Comparison of ENCODE assay signal across 19 mouse cellular contexts in genomic region chr5:67224122-67224502, GRCm38 (mm10).
"Had no signal": no experiment of that assay in that cellular context is flagged by ENCODE, and none has a peak within 500 bp of the region (broad histone marks: within the 10 kb centered on the region; RNA-seq: fewer than 3 reads in every experiment).

No protein-coding gene starts in this region.

- H3K4me1 ChIP-seq: liver, embryonic 13.5 days had no signal

- H3K27ac ChIP-seq: kidney, embryonic 15.5 days; limb, embryonic 13.5 days; liver, embryonic 13.5 days; midbrain, embryonic 13.5 days; neural tube, embryonic 12.5 days; neural tube, embryonic 15.5 days had no signal

- H3K36me3 ChIP-seq: kidney, embryonic 15.5 days; limb, embryonic 13.5 days; liver, embryonic 13.5 days; midbrain, embryonic 13.5 days; neural tube, embryonic 12.5 days; neural tube, embryonic 15.5 days had no signal

- H3K4me3 ChIP-seq: kidney, embryonic 15.5 days; limb, embryonic 13.5 days; liver, embryonic 13.5 days; midbrain, embryonic 13.5 days; neural tube, embryonic 12.5 days; neural tube, embryonic 15.5 days had no signal

- H3K9me3 ChIP-seq: liver, embryonic 13.5 days; neural tube, embryonic 15.5 days had no signal

- H3K4me2 ChIP-seq: kidney, embryonic 15.5 days; limb, embryonic 13.5 days; liver, embryonic 13.5 days; midbrain, embryonic 13.5 days; neural tube, embryonic 12.5 days; neural tube, embryonic 15.5 days had no signal

- ATAC-seq: midbrain, embryonic 13.5 days had no signal

- H3K9ac ChIP-seq: kidney, embryonic 15.5 days; limb, embryonic 13.5 days; liver, embryonic 13.5 days; midbrain, embryonic 13.5 days; neural tube, embryonic 12.5 days; neural tube, embryonic 15.5 days had no signal

- DNase-seq: kidney, adult 8-10 months; kidney, postnatal 10 days; kidney, postnatal 36 days; left cerebral cortex, postnatal 4 days; liver, embryonic 13.5 days; lung, adult 2 months; lung, postnatal 14 days; lung, postnatal 4 days; right cerebral cortex, adult 18-20 months; right cerebral cortex, postnatal 14 days; right cerebral cortex, postnatal 4 days; thymus, adult 2 months; thymus, postnatal 14 days; thymus, postnatal 4 days had no signal
